Mouse (Mus musculus) liver, embryonic 14.5 days (tissue): Measurements from ENCODE around the gene Mup6.

Source experiments
- CTCF ChIP-seq: IDR thresholded peaks from 2 replicates; pipeline ENCODE4 v1.5.1; 2016; ENCODE audit warnings: antibody characterized with exemption, low read depth, control low read depth
- EP300 ChIP-seq: IDR thresholded peaks from 2 replicates; pipeline ENCODE4 v1.6.1; 2016; ENCODE audit warnings: antibody characterized with exemption, low read depth

DNA sequence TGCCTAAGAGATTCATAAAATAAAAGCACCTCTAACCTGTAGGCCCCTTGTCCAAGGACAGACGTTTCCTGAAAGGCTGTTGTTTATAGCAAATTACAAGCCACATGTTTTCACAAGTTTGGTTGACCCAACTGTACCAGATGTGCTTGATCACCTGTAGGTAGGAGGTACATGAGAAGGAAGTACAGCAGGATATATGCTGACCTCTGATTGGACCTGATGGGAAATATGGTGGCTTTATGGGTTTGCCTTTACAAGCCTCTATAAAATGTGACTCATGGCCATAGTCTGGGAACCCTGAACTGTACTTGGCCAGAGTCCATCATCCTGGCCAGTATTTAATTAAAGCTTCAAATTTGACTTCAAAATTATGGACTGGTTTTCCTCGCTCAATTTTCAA is 26.6 kb upstream of the Mup6 start:
- TF ChIP-seq EP300 (no peak), CTCF (no peak)
